Mouse (Mus musculus) cerebellum, adult 9-11 months (tissue): Measurements from ENCODE around the gene Irak1bp1.

Source experiments
- DNase-seq: peaks from one replicate; pipeline ENCODE4 v3.0.0; 2022

Irak1bp1 gene

DNA sequence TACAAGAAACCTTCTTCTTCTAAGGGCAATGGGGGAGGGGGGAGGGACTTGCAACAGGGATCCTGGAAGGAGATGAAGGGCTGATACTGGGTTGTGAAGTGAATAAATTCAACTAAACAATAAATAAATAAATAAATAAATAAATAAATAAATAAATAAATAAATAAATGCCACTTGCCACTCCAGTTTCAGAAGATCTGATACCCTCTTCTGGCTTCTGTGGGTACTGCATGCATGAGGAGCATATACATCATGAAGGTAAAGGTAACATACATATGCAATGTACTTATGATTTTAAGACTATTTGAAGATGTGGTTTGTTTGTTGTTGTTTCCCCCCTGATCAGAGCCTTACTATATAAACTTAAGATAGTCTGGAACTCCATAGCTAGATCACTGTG is 54.8 kb downstream of the Irak1bp1 start:
- DNase-seq: no peak

DNA sequence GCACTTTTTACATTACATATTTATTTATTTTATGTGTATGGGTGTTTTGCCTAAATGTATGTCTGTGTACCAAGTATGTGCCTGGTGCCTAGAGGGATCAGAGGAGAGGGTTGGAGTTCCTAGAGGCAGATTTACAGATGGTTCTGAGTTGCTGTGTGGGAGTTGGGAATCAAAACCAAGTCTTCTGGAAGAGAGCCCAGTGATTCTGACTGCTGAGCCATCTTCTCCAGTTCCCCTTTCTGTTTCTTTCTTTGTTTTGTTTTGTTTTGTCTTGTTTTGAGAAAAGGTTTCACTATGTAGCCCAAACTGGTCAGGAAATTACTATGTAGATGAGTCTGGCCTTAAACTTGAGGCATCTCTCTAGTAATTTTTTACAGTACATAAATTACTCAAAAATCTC is 59.3 kb downstream of the Irak1bp1 start:
- no peak for DNase-seq
